Comparison of ENCODE assay signal across 8 mouse cellular contexts in the genomic region with DNA sequence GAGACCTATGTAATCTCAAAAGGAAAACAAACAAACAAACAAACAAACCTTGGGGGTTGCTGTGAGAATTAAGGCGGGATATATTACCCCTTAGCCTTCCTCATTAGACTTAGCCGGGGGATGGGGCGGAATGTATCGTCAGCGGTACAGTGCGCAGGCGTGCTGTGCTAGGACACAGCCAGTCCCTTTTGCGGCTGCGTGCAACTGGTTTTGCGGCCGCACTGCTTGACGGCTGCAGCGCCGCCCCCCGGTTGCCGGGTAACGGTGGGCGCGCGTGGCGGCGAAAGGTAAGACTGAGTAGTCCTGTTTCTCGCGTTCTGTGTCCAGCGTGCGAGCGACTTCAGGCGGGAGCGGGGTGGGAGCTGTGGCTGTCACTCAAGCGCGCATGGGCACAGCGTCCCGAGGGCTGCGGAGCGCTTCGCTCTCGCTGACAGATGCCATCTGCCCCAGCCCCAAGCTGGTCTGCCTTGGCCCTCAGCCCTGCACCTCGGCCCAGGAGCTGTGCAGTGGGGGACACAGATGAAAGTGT. TPM values are rescaled to one million over a fixed set of nuclear protein-coding genes. Genes with fewer than 3 reads are reported as not detected.
DNase-seq lines count a peak whose midpoint lies in the region; ATAC-seq and TF ChIP-seq lines count a peak whose summit lies in the region.

A gene (plus strand): TSS at position 223 of the 529 bp plus-strand sequence.

- H3K4me3 ChIP-seq in embryonic facial prominence, embryonic 14.5 days (ENCODE audit: low read depth, low read length), result peak within 1 kb of the TSS; percentile 62
- peak within 1 kb of the TSS; percentile 72 for H3K4me3 ChIP-seq in limb, embryonic 14.5 days (replicated peaks; ENCODE audit: low read length)
- H3K4me3 ChIP-seq in midbrain, postnatal 0 days (ENCODE audit: low read depth, low read length), result peak within 1 kb of the TSS; percentile 58

- no peaks in the 10 kb centered on the region for H3K9me3 ChIP-seq in embryonic facial prominence, embryonic 14.5 days (ENCODE audit: control insufficient read depth, low read length)
- H3K9me3 ChIP-seq in limb, embryonic 14.5 days (ENCODE audit: control insufficient read depth, low read length), result no peaks in the 10 kb centered on the region
- no peaks in the 10 kb centered on the region for H3K9me3 ChIP-seq in midbrain, postnatal 0 days (ENCODE audit: low read length)

- peaks cover 16% of the 10 kb centered on the region; the same call in 1 of the 2 replicates for H3K36me3 ChIP-seq in embryonic facial prominence, embryonic 14.5 days (ENCODE audit: control insufficient read depth, insufficient read depth, low read length)
- peaks cover 17% of the 10 kb centered on the region for H3K36me3 ChIP-seq in limb, embryonic 14.5 days (ENCODE audit: control insufficient read depth, insufficient read depth, low read length)
- H3K36me3 ChIP-seq in midbrain, postnatal 0 days (ENCODE audit: insufficient read depth, low read length), result peaks cover 10% of the 10 kb centered on the region; the same call in 1 of the 2 replicates

- peaks cover 8% of the 10 kb centered on the region; the same call in 1 of the 2 replicates for H3K4me1 ChIP-seq in embryonic facial prominence, embryonic 14.5 days (ENCODE audit: control insufficient read depth, insufficient read depth, low read length)
- H3K4me1 ChIP-seq in limb, embryonic 14.5 days (ENCODE audit: control insufficient read depth, insufficient read depth, low read length), result peaks cover 4% of the 10 kb centered on the region; the same call in 1 of the 2 replicates
- H3K4me1 ChIP-seq in midbrain, postnatal 0 days (ENCODE audit: insufficient read depth, low read length), result peaks cover 3% of the 10 kb centered on the region; the same call in 1 of the 2 replicates

- H3K4me2 ChIP-seq in embryonic facial prominence, embryonic 14.5 days (ENCODE audit: low read depth, low read length), result peak within 1 kb of the TSS; percentile 64
- H3K4me2 ChIP-seq in limb, embryonic 14.5 days (replicated peaks; ENCODE audit: low read depth, low read length, severe bottlenecking), result peak within 1 kb of the TSS; percentile 67
- peak within 1 kb of the TSS; percentile 64 for H3K4me2 ChIP-seq in midbrain, postnatal 0 days (ENCODE audit: low read depth, low read length, poor library complexity, severe bottlenecking)

- 0 out of 2 replicates have a peak, but pooled peaks have one; percentile 65 for TF ChIP-seq POLR2A in limb, embryonic 14.5 days (IDR thresholded peaks at IDR 0.05; ENCODE audit: borderline replicate concordance, extremely low read depth, insufficient read depth, insufficient read length)

- peak within 1 kb of the TSS; percentile 79 for H3K9ac ChIP-seq in embryonic facial prominence, embryonic 14.5 days (ENCODE audit: low read depth, low read length)
- peak within 1 kb of the TSS; percentile 80 for H3K9ac ChIP-seq in limb, embryonic 14.5 days (ENCODE audit: low read depth, low read length, severe bottlenecking)
- H3K9ac ChIP-seq in midbrain, postnatal 0 days (replicated peaks; ENCODE audit: low read length, poor library complexity, severe bottlenecking), result peak within 1 kb of the TSS; percentile 81

- peak within 1 kb of the TSS; percentile 75 for H3K27ac ChIP-seq in embryonic facial prominence, embryonic 14.5 days (replicated peaks; ENCODE audit: low read depth, low read length)
- peak within 1 kb of the TSS; percentile 80 for H3K27ac ChIP-seq in limb, embryonic 14.5 days (replicated peaks; ENCODE audit: low read depth, low read length)
- H3K27ac ChIP-seq in midbrain, postnatal 0 days (ENCODE audit: low read depth, low read length), result peak within 1 kb of the TSS; percentile 87

- ATAC-seq in embryonic facial prominence, embryonic 14.5 days (ENCODE audit: low read depth), result peak; percentile 96
- peak; percentile 94 for ATAC-seq in limb, embryonic 14.5 days (ENCODE audit: low FRiP score, low read depth)
- peak; percentile 95 for ATAC-seq in midbrain, postnatal 0 days (ENCODE audit: low FRiP score)

- TF ChIP-seq CTCF in midbrain, postnatal 0 days (IDR thresholded peaks at IDR 0.05), result peak; percentile 56

- no peaks in the 10 kb centered on the region for H3K27me3 ChIP-seq in embryonic facial prominence, embryonic 14.5 days (replicated peaks; ENCODE audit: control insufficient read depth, insufficient read depth, low read length)
- no peaks in the 10 kb centered on the region for H3K27me3 ChIP-seq in limb, embryonic 14.5 days (ENCODE audit: control insufficient read depth, insufficient read depth, low read length)
- H3K27me3 ChIP-seq in midbrain, postnatal 0 days (ENCODE audit: insufficient read depth, low read length), result no peaks in the 10 kb centered on the region

- DNase-seq in 3T3-L1 (ENCODE audit: low read depth, low spot score), result peak; percentile 99
- DNase-seq in adrenal gland, postnatal 4 days (ENCODE audit: low spot score in 2 of 2), result peak; percentile 95 to 96
- DNase-seq in embryonic facial prominence, embryonic 14.5 days (ENCODE audit: low spot score), result peak; percentile 98
- DNase-seq in heart, adult 8-10 months (ENCODE audit: low spot score), result peak; percentile 96
- DNase-seq in kidney, adult 9 months, result peak; percentile 98
- DNase-seq in limb, embryonic 14.5 days (ENCODE audit: low spot score), result peak; percentile 96
- peak; percentile 98 for DNase-seq in midbrain, postnatal 0 days (ENCODE audit: low spot score)
- peak; percentile 88 to 93 for DNase-seq in spleen, postnatal 14 days (ENCODE audit: low spot score in 2 of 2)

- 0% methylated on average over 23 of the region's 38 CpGs for WGBS in embryonic facial prominence, embryonic 14.5 days
- under 1% methylated on average over 38 of the region's 38 CpGs for WGBS in limb, embryonic 14.5 days
- under 1% methylated on average over 38 of the region's 38 CpGs for WGBS in midbrain, postnatal 0 days

RNA-seq across cellular contexts. Expression of the gene that starts here (rescaled TPM):
- 10 to 100 TPM; 18.4 to 20.7 TPM for total RNA-seq in adrenal gland, postnatal 4 days (2021)
- polyA plus RNA-seq in embryonic facial prominence, embryonic 14.5 days (2014; fragmentation: Nextera tagmentation; extraction: Ambion mirVana), result 24.4 and 31.4 TPM in 2 replicates
- total RNA-seq in heart, adult 8-10 months (2022), result 10 to 100 TPM in 1 of 4 experiments, 1 to 10 TPM in 3; 7.5 to 12.0 (median 7.6) TPM
- 13.3 and 16.3 TPM in 2 replicates for polyA plus RNA-seq in limb, embryonic 14.5 days (2012; rRNA removed)
- polyA plus RNA-seq in limb, embryonic 14.5 days (2014; fragmentation: Nextera tagmentation; extraction: Ambion mirVana), result 26.1 and 27.8 TPM in 2 replicates
- 15.0 and 22.9 TPM in 2 replicates for total RNA-seq in midbrain, postnatal 0 days (2014; rRNA removed)
- polyA plus RNA-seq in midbrain, postnatal 0 days (2015; fragmentation: Nextera tagmentation; extraction: Ambion mirVana), result 24.1 and 29.0 TPM in 2 replicates

Comparison
In these comparisons a context has a peak if more than half of its experiments do, and no peak if none do; other contexts are left out.
1. Peak in every context shown above with its lines: DNase-seq, ATAC-seq, H3K4me3 ChIP-seq and H3K27ac ChIP-seq.